Mouse (Mus musculus) liver, adult 10 weeks (tissue): ENCODE data around the gene Ncoa6. TPM values are rescaled to one million over a fixed set of nuclear protein-coding genes. Genes with fewer than 3 reads are reported as not detected.

Experiments
- polyA plus RNA-seq: library from polyadenylated mRNA; stranded (reverse); fragments of 350-450 nt; fragmentation: Illumina TruSeq; extraction: RNeasy Lipid Tissue Mini Kit (QIAGEN cat#74804); gene quantifications from one replicate; pipeline ENCODE4 v1.2.3, GENCODE M21; 2014; ENCODE audit warnings: low read depth, low replicate concordance

The Ncoa6 gene
- polyA plus RNA-seq, result 19.9 TPM

DNA sequence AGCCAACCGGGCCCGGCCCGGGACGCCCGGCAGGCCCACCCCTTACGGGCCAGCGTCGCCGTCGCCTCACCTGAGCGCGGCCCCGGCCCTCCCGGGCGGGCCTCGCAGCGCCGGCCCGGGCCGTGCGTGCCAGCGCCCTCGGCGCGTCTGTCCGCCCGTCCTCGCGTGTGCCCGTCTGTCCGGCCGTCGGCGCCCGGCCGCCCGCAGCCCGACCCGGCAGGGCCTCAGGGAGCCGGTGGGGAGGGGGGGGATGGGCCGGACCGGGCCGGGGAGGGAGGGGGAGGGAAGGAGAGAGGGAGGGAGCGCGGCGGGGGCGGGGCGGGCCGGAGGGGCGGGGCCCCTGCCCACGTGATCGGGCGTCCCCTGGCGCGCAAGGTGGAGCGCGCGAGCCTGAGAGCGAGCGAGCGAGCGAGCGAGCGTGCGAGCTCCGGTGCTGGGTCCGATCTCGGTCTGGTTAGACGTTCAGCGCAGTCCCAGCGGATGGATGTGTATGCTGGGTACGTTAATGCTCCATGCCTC lies at the start of gene Ncoa6:
TSS of gene Ncoa6 (minus strand) at position 325 of the 519 bp plus-strand sequence.

DNA sequence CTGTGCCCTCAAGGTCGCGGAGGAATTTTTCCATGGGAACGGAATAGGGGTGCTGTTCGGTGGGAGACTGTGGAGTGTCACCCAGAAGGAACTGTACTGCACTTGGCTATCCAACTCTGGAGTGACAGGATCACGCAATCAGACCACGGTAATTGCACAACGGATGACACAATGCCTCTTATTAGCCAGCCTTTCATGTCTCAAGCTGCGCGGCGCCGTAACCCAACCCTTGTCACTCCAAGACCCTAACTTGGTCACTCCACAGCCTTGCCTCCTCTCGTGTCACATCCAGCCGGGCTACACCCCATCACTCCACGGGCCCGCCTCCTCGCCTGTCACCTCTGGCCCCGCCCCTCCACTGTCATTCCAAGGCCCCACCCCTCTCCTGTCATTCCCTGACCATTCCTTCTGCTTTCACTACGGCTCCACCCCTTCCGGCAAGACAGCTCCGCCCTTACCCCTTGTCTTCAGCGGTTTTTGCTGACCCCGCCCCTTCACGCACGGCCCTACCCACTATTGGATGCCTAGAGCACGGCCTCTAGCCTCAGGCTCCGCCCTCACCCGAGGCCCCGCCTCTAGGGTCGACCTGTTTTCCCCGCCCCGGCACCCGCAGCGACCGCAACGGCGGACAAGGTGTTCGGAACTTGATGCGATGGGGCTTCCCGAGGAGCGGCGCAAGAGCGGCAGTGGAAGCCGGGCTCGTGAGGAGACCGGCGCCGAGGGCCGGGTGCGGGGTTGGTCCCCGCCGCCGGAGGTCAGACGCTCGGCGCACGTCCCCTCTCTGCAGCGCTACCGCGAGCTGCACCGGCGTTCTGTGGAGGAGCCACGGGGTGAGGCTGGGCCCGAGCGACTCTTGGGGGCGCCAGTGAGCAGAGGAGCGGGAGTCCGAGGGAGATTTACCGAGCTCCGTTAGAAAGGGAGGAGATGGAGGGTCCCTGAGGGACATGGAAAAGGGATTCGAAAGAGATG lies 44.0 kb upstream of the Ncoa6 start, which contains the start of the genes Acss2 and Ggt7:
TSS of gene Acss2 (plus strand) at position 494 of the 969 bp plus-strand sequence.
TSS of gene Ggt7 (minus strand) at position 783 of the 969 bp plus-strand sequence.

DNA sequence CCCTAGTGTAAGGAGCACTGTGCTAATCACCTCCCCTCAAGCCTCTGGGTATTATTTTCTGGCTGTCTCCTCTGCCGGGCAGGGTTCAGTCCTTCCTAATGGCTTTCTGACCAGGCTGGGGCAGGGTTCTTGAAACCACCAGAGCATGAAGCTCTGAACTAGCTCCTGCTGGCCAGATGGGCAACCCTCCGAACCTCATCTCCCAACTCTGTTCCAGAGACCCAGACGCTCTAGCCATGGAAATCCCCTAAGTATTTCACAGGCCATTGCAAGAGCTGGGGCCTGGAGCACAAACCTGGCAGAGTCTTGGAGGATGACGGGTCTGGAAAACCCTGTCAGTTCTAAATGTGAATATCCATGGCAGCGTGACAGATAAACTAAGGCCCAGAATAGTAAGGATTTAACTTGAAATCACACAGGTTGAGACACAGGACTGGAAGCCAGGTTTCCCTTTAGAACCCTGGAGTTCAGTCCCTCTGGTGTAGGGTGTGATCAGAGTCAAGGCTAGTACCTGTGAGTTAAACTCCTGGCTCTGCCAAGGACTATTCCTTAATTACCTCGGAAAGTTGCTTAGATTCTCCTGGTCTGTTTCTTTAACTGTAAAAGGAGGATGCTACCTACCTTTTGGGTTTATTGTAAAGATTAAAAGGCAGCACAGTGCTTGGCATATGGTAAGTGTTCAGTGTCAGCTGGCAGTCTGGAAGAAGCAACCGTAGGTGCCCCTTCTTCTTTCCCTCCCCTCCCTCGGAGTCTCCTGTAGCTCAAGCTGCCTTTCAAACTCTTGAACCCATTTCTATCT lies 93.2 kb downstream of the Ncoa6 start, which contains the start of gene Trp53inp2:
TSS of gene Trp53inp2 (plus strand) at position 799 of the 799 bp plus-strand sequence.

DNA sequence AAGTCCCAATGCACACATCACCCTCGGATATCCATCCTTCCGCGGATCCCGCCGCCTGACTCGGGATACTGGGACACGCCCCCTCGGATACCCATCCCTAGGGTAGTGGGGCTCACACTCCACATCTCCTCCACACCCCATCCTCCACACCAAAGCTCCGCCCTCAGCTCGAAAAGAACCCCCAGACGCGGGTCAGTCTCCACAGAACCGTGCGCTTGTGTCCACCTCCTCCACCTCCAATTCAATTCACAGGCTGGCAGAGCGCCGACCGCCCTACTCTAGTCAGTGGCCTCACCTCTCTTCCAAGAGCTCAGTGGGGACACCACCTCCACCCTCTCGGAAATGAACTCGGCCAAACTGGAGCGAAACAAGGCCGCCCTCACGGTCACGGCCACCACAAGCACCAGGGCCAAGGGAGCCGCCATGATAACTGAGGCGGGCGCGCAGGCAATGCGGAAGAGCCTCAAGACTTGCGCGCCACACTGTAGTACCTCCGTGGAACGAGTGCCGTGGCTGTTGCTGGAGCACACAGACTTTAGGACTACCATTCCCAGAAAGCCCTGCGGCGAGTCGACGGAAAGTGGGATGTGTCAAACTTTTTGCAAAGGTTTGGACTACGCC lies 116.6 kb downstream of the Ncoa6 start, which contains the start of gene Pigu:
TSS of gene Pigu (minus strand) at position 460 of the 621 bp plus-strand sequence.

Other genes starting within 250 kb of the Ncoa6 start
- 151 TPM for gene Dynlrb1, start 237.4 kb downstream of the Ncoa6 start, polyA plus RNA-seq
- gene Map1lc3a, start 197.6 kb downstream of the Ncoa6 start, polyA plus RNA-seq, result 2.8 TPM
- gene Pigu, start 116.5 kb downstream of the Ncoa6 start, polyA plus RNA-seq, result 21.6 TPM
- 126 TPM for gene Trp53inp2, start 92.8 kb downstream of the Ncoa6 start, polyA plus RNA-seq
- 129 TPM for gene Acss2, start 44.1 kb upstream of the Ncoa6 start, polyA plus RNA-seq
- gene Ggt7, start 44.3 kb upstream of the Ncoa6 start, polyA plus RNA-seq, result not detected
- 13.4 TPM for gene Gss, start 118.9 kb upstream of the Ncoa6 start, polyA plus RNA-seq
- not detected for gene Myh7b, start 137.3 kb upstream of the Ncoa6 start, polyA plus RNA-seq
- gene Trpc4ap, start 218.5 kb upstream of the Ncoa6 start, polyA plus RNA-seq, result 44.1 TPM